Mouse (Mus musculus) thymus, adult 2 months (tissue): ENCODE measurements around the gene Tigit.

Experiments
- CTCF ChIP-seq: fragments of 200-500 bp; IDR thresholded peaks from 2 replicates; pipeline ENCODE4 v1.5.1; 2012; ENCODE audit warnings: mild to moderate bottlenecking, control low read depth, low read length, moderate library complexity, borderline replicate concordance; ENCODE audit not compliant: control insufficient read depth, poor library complexity, insufficient read depth; ENCODE audit errors: extremely low read depth
- POLR2A ChIP-seq: fragments of 200-500 bp; IDR thresholded peaks from 2 replicates; pipeline ENCODE4 v1.6.1; 2012; ENCODE audit warnings: mild to moderate bottlenecking, low read length, control low read depth, moderate library complexity; ENCODE audit not compliant: control insufficient read depth, poor library complexity, insufficient read depth; ENCODE audit errors: extremely low read depth

DNA sequence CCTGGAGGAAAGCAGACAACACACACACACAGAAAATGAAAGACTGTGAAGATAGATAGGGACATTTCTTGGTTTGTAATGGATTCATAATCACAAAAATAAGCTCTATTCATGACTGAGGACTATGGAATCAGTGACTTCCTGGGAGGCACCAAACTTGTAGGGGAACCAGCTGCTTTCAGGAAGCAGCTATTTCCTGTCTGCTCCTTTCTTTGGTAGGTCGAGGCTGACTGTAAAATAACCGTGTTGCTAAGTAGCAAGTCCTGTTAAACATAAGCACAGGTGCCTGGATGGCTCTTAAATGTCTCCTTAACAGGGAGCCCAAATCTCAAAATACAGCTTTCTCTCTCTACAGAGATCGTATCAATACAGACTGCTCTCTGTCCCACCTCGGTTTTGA lies 39.1 kb downstream of the Tigit start:
- TF ChIP-seq CTCF = no peak
- no peak for TF ChIP-seq POLR2A
